ENCODE assay signal across 19 mouse cellular contexts in genomic region chr12:72467789-72468188, GRCm38 (mm10). TPM values are rescaled to one million over a fixed set of nuclear protein-coding genes. Genes with fewer than 3 reads are reported as not detected.
A peak's percentile ranks its signal among the peaks of the same experiment; 100 is the strongest.
DNase-seq lines count a peak whose midpoint lies in the region; ATAC-seq and TF ChIP-seq lines count a peak whose summit lies in the region.
"Had no signal": no experiment of that assay in that cellular context is flagged by ENCODE, and none has a peak within 500 bp of the region (broad histone marks: within the 10 kb centered on the region; RNA-seq: fewer than 3 reads in every experiment).

No protein-coding gene starts in this region.

- no peak overlapping the region for H3K4me2 ChIP-seq in hindbrain, postnatal 0 days (ENCODE audit: low read depth, low read length)
- no peak overlapping the region for H3K4me2 ChIP-seq in hindbrain, embryonic 12.5 days (replicated peaks)
- no peak overlapping the region for H3K4me2 ChIP-seq in stomach, postnatal 0 days (replicated peaks; ENCODE audit: low read depth)
- H3K4me2 ChIP-seq: midbrain, embryonic 13.5 days; neural tube, embryonic 15.5 days had no signal

- H3K4me1 ChIP-seq in hindbrain, postnatal 0 days (ENCODE audit: insufficient read depth, low read length) = no peaks in the 10 kb centered on the region
- H3K4me1 ChIP-seq in hindbrain, embryonic 12.5 days = no peaks in the 10 kb centered on the region
- no peaks in the 10 kb centered on the region for H3K4me1 ChIP-seq in stomach, postnatal 0 days (replicated peaks; ENCODE audit: control insufficient read depth, insufficient read depth)
- H3K4me1 ChIP-seq: heart, embryonic 10.5 days; midbrain, embryonic 13.5 days; neural tube, embryonic 15.5 days had no signal

- H3K9ac ChIP-seq in hindbrain, postnatal 0 days (replicated peaks; ENCODE audit: low read length) = no peak overlapping the region
- H3K9ac ChIP-seq in hindbrain, embryonic 12.5 days = no peak overlapping the region
- H3K9ac ChIP-seq in stomach, postnatal 0 days (ENCODE audit: low read length) = no peak overlapping the region
- H3K9ac ChIP-seq: midbrain, embryonic 13.5 days; neural tube, embryonic 15.5 days had no signal

- no peaks in the 10 kb centered on the region for H3K9me3 ChIP-seq in hindbrain, postnatal 0 days (ENCODE audit: low read length)
- H3K9me3 ChIP-seq in hindbrain, embryonic 12.5 days (replicated peaks) = no peaks in the 10 kb centered on the region
- no peaks in the 10 kb centered on the region for H3K9me3 ChIP-seq in stomach, postnatal 0 days (ENCODE audit: control insufficient read depth, low read length)
- H3K9me3 ChIP-seq: heart, embryonic 10.5 days; midbrain, embryonic 13.5 days; neural tube, embryonic 15.5 days had no signal

- no peak for TF ChIP-seq POLR2A in brain, embryonic 14.5 days (IDR thresholded peaks at IDR 0.05; ENCODE audit: borderline replicate concordance, extremely low read depth, insufficient read depth, insufficient read length, poor library complexity, severe bottlenecking)

- WGBS in hindbrain, postnatal 0 days = 71% methylated on average over 4 of the region's 4 CpGs
- 89% methylated on average over 4 of the region's 4 CpGs for WGBS in hindbrain, embryonic 12.5 days
- WGBS in stomach, postnatal 0 days = 87% methylated on average over 4 of the region's 4 CpGs

- no peak for ATAC-seq in hindbrain, postnatal 0 days
- ATAC-seq in hindbrain, embryonic 12.5 days (ENCODE audit: low FRiP score) = no peak
- no peak for ATAC-seq in stomach, postnatal 0 days (ENCODE audit: low FRiP score, low TSS enrichment)
- ATAC-seq: forebrain, embryonic 16.5 days; midbrain, embryonic 13.5 days had no signal

- no peak overlapping the region for H3K4me3 ChIP-seq in hindbrain, postnatal 0 days (ENCODE audit: low read length)
- H3K4me3 ChIP-seq in hindbrain, embryonic 12.5 days = no peak overlapping the region
- H3K4me3 ChIP-seq in stomach, postnatal 0 days (ENCODE audit: low read depth, low read length) = no peak overlapping the region
- H3K4me3 ChIP-seq: heart, embryonic 10.5 days; midbrain, embryonic 13.5 days; neural tube, embryonic 15.5 days had no signal

- TF ChIP-seq EP300 in stomach, postnatal 0 days (optimal IDR thresholded peaks at IDR 0.05) = no peak

- H3K27me3 ChIP-seq in hindbrain, postnatal 0 days (ENCODE audit: insufficient read depth, low read length) = no peaks in the 10 kb centered on the region
- H3K27me3 ChIP-seq in hindbrain, embryonic 12.5 days = no peaks in the 10 kb centered on the region
- no peaks in the 10 kb centered on the region for H3K27me3 ChIP-seq in stomach, postnatal 0 days (ENCODE audit: control insufficient read depth, insufficient read depth, low read length)
- H3K27me3 ChIP-seq: midbrain, embryonic 13.5 days; neural tube, embryonic 15.5 days had no signal

- TF ChIP-seq CTCF in hindbrain, postnatal 0 days (IDR thresholded peaks at IDR 0.05; ENCODE audit: low read depth) = no peak
- TF ChIP-seq CTCF in brain, embryonic 14.5 days (IDR thresholded peaks at IDR 0.05; ENCODE audit: borderline replicate concordance, extremely low read depth, insufficient read depth, insufficient read length) = no peak
- no peak for TF ChIP-seq CTCF in stomach, postnatal 0 days (IDR thresholded peaks at IDR 0.05; ENCODE audit: low read depth)

- no peak overlapping the region for H3K27ac ChIP-seq in hindbrain, postnatal 0 days
- H3K27ac ChIP-seq in hindbrain, embryonic 12.5 days = no peak overlapping the region
- no peak overlapping the region for H3K27ac ChIP-seq in stomach, postnatal 0 days (replicated peaks)
- H3K27ac ChIP-seq: heart, embryonic 10.5 days; midbrain, embryonic 13.5 days; neural tube, embryonic 15.5 days had no signal

- no peaks in the 10 kb centered on the region for H3K36me3 ChIP-seq in hindbrain, postnatal 0 days (ENCODE audit: insufficient read depth, low read length)
- H3K36me3 ChIP-seq in hindbrain, embryonic 12.5 days = no peaks in the 10 kb centered on the region
- H3K36me3 ChIP-seq in stomach, postnatal 0 days (ENCODE audit: control insufficient read depth, insufficient read depth, low read length) = no peaks in the 10 kb centered on the region
- H3K36me3 ChIP-seq: heart, embryonic 10.5 days; neural tube, embryonic 15.5 days had no signal

- DNase-seq in hindbrain, postnatal 0 days (ENCODE audit: low spot score) = peak; percentile 11
- peak; percentile 63 for DNase-seq in brain, embryonic 14.5 days (ENCODE audit: low read depth)
- DNase-seq in cerebellum, adult 18-20 months = peak; percentile 70 to 80
- DNase-seq in cerebellum, postnatal 25 days = peak; percentile 76 to 86
- no peak for DNase-seq in lung, adult 18-20 months
- DNase-seq in stomach, postnatal 0 days (ENCODE audit: low spot score) = no peak
- DNase-seq: adrenal gland, adult 8-10 months; gastrocnemius, postnatal 36 days; lung, postnatal 10 days; right cerebral cortex, postnatal 25 days had no signal

RNA-seq across cellular contexts. Expression of gene Lrrc9, which starts 26.1 kb away (rescaled TPM):
- 3.1 and 3.7 TPM in 2 replicates for total RNA-seq in hindbrain, postnatal 0 days (2014; rRNA removed)
- 2.9 and 3.8 TPM in 2 replicates for polyA plus RNA-seq in hindbrain, postnatal 0 days (2015; fragmentation: Nextera tagmentation; extraction: Ambion mirVana)
- polyA plus RNA-seq in hindbrain, embryonic 12.5 days (2016; fragmentation: Nextera tagmentation; extraction: Ambion mirVana) = 2.7 and 3.2 TPM in 2 replicates
- 3.0 and 3.1 TPM in 2 replicates for polyA plus RNA-seq in brain, embryonic 14.5 days (2012; rRNA removed)
- 0.04 TPM in 1 of 2 replicates, not detected in the other for polyA plus RNA-seq in stomach, postnatal 0 days (2015; fragmentation: Nextera tagmentation; extraction: Ambion mirVana)
- polyA plus RNA-seq: C2C12; large intestine, adult 2 months; spleen, adult 2 months had no signal

RNA-seq across cellular contexts. Expression of gene Rtn1, which starts 58.9 kb away (rescaled TPM):
- total RNA-seq in hindbrain, postnatal 0 days (2014; rRNA removed) = 1,721 and 1,894 TPM in 2 replicates
- polyA plus RNA-seq in hindbrain, postnatal 0 days (2015; fragmentation: Nextera tagmentation; extraction: Ambion mirVana) = 3,263 and 3,445 TPM in 2 replicates
- 892 and 927 TPM in 2 replicates for polyA plus RNA-seq in hindbrain, embryonic 12.5 days (2016; fragmentation: Nextera tagmentation; extraction: Ambion mirVana)
- polyA plus RNA-seq in brain, embryonic 14.5 days (2012; rRNA removed) = 1,399 and 1,649 TPM in 2 replicates
- polyA plus RNA-seq in stomach, postnatal 0 days (2015; fragmentation: Nextera tagmentation; extraction: Ambion mirVana) = 47.1 and 49.4 TPM in 2 replicates
- total RNA-seq: megakaryocyte progenitor cell, adult 5-6 weeks had no signal
- polyA plus RNA-seq: C2C12 had no signal

Comparison
In these comparisons a context has a peak if more than half of its experiments do, and no peak if none do; other contexts are left out.
1. DNase-seq: peak in hindbrain, postnatal 0 days (single experiment), brain, embryonic 14.5 days (single experiment), cerebellum, adult 18-20 months (2 of 2) and cerebellum, postnatal 25 days (2 of 2); none in lung, adult 18-20 months (0 of 2) and stomach, postnatal 0 days (single experiment).
2. RNA of gene Rtn1, which starts 58.9 kb away (polyA plus RNA-seq): 3,263 to 3,445 TPM in hindbrain, postnatal 0 days, 1,399 to 1,649 TPM in brain, embryonic 14.5 days and 892 to 927 TPM in hindbrain, embryonic 12.5 days; 47.1 to 49.4 TPM in stomach, postnatal 0 days; every median in the first group is over 10 times any median in the second.